Mouse (Mus musculus) G1E (cell line): ENCODE results near the gene Ralbp1.

Experiments
- CTCF ChIP-seq: IDR thresholded peaks from 2 replicates; pipeline ENCODE4 v1.5.1; 2012; ENCODE audit warnings: low read depth, low read length, inconsistent platforms, mixed read lengths
- GATA1 ChIP-seq: IDR thresholded peaks from 2 replicates; pipeline ENCODE4 v1.6.1; 2012; ENCODE audit warnings: borderline replicate concordance, low read length, inconsistent platforms, mixed read lengths
- GATA2 ChIP-seq: IDR thresholded peaks from 2 replicates; pipeline ENCODE4 v1.6.1; 2012; ENCODE audit warnings: low read depth, low read length, inconsistent platforms, borderline replicate concordance
- POLR2AphosphoS5 ChIP-seq: IDR thresholded peaks from 2 replicates; pipeline ENCODE4 v1.6.1; 2012; ENCODE audit warnings: low read depth, low read length, inconsistent platforms; ENCODE audit not compliant: insufficient replicate concordance
- TAL1 ChIP-seq: conservative IDR thresholded peaks from 2 replicates; pipeline ENCODE4 v1.6.1; 2012; ENCODE audit warnings: low read depth, low read length, inconsistent platforms, mixed read lengths

DNA sequence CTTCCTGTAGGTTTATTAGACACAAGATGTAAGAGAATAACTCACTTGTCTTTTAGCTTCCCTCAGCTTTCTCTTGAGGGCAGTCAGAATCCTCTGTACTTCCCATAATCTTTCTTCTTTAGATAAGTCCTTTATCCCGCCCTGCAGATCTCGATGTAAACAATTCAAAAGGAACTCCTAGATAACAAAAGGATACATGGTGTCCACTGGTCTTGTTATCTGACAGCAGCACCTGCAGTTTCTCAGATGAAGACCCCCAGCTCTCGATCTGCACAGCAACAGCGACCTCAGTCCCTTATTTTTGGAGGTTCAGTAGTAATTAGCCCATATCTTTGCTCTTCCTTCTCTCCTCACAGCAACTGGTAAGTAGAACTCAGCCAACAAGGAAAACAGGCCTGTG, 28.0 kb downstream of the Ralbp1 start:
- no peak for TF ChIP-seq CTCF
- TF ChIP-seq GATA1: no peak
- TF ChIP-seq TAL1: peak; percentile 86
- TF ChIP-seq GATA2: no peak
- TF ChIP-seq POLR2AphosphoS5: no peak
